Mouse (Mus musculus): ENCODE data around the gene Cry2.
A peak's percentile ranks its signal among the peaks of the same experiment; 100 is the strongest.

The Cry2 gene

DNA sequence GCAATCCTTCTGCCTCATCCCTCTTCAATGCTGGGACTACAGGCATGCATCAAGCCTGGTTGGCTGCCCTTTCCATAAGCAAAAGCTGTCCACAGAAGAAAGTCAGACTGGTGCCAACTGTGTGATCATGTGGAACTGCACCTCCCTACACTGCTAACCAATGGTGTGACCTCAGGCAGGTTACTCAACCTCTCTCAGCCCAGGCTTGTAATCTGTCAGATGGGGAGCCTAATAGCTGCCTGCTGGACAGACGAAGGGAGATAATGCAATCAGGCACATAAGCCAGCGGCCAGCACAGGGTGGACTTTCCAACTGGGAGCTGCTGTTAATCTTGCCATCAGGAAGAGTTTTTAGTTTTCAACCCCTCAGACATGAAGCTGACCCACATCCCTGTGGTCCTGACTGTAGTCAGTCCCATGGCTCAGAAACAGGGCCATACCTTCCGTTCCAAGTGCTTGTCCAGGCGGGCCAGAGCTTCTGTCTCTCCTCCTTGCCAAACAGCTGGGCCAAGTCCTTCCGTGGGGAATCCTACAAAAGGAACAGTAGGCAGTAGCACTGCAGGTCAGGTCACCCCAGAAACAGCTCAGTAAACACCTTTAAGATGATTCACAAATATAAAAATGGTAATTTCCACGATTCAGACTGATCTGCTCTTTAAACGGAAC is 12.0 kb downstream of the Cry2 start:
- DNase-seq = no peak

DNA sequence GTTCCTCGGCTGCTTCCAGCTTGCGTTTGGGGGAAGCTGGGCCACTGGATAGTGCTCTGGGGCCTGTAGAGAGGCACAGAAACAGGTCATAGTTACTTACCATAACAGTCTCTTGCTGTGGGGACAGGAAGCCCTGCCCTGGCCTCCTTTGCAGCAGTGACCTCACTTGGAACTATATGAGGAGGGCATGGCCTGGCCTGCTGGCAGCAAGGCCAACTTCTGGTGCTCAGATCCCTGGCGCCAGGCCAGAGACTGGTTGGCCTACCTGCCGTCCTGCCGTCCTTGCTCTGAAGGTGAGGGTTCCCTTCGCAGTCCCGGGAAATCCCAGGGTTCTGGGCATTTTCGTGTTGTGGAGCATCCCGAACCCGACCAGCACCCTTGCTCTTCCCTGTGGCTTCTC is 22.1 kb downstream of the Cry2 start:
- DNase-seq = peak; percentile 79 to 85

DNA sequence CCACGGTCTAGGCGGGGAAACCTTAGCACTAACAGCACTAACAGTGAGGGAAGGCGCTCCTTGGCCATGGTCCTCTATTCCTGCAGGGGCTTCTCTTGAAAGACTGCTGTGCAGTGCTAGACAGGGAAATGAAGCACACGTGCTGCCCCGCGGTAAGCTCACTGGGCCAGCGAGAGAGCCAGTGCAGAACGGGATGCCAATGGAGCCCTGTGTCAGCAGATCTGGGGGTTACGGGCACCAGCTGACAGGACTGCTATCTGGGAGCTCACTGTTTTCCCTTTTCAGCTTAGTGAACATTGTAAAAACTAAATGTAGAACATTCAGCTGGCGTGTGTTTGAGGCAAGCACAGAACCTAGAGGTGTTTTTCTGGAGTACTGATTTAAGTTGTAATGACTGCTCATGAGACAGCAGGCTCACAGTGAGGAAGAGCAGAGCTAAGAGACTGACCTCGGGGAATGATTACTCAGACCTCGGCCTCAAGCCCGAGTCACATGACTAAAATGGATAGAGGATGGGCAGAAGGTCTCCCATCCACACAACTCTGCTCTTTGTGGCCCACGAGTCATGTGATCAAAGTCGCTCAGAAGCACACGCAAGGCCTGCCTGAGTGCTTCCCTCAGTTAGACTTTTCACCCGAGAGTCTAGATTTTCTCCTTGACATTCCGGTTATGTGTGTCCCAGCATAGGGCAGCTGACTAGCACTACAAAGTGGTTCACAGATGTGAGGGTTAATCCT is 25.4 kb downstream of the Cry2 start:
- no peak for DNase-seq

DNA sequence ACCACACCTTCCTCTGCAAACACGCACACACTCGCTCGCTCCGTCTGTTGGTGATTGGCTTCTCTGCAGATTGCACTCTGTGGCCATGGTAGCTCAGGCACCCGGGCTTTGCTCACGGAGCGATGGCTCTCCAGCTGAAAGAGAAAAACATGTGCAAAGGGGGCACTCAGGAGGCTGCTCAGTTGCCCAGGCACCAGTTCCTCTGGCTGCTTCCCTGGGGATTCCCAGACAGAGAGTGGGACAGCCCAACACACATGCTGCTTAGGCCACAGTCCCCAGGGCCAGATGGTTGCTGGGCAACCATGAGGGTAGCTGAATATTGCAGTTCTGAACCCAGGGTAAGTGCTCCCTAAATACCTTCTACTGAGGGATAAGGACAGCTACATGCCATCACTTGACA is 28.2 kb downstream of the Cry2 start:
- DNase-seq = no peak

DNA sequence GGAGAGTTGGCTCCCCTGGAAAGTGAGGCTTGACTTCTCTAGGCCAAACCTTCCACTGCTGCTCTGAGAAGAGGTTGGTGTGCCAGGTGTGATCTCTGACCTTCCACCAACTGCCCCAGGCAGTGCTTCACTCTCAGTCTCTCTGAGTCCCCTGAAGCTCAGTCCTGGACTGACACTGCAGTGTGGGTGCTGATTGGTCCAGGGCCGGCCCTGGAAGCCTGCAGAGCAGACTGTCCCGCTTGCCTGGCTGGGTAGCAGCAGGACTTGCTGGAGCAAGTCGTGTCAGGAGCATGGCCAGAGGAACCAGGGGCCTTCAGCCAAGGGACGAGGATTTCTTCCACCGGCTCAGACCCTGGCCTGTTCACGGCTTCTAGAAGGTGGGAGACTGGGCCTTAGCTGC is 29.1 kb downstream of the Cry2 start:
- DNase-seq = peak in 1 of 2 experiments; percentile 40

DNA sequence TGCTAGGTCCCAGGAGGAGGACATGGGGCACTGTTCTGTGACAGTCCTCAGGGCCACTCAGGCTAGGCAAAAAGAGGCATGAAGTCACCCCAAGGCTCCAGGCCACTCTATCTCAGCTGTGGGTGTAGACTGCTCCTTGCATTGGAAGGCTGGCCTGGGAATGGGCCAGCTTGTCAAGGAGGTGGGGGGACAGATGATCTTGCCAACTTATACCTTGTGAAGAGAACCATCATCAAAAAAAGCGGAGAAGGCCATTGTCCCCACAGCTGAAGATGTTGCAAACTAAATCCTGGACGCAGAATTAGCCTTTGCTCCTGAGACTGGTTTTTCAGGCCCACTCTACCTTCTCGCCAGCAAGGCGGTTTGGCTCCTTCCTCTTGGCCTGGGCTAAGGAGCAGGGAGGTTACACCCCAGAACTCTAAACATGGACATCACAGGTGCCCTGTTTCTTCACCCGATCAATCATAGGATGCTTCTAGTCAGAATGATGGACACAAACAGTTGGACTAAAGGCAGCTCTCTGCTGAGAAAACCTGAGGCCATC is 30.0 kb downstream of the Cry2 start:
- DNase-seq = no peak

DNA sequence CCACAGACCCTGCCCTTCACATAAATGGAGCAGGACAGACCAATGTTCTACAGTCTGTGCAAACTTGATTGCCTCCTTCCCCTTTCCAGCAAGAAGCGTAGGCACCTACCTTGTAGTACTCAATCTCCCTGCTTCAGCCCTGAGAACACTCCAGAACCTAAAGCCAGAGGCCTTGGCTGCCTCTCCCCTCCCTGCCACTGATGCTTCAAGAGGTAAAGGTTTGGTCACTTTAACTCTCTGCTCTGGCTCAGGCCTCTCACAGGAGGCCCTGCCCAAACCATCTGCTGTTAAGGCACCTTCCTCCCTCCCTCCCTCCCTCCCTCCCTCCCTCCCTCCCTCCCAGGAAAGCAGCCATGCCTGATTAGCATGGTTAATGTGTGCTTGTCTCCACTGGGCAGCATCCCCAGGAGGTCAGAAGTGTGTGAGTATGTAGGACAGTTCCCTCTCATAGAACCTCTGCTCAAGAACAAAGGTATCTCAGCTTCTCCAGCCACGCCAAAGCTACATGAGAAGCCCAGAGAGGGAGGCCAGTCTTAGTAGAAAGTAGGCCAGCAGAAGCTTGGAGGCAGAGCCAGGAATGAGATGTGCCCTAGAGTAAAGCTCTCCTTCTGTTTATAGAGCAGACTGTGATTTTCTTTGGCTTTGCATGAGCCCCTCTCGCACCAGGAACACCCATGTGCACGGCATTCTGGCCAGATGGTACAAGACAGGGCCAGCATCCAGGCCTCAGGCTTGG is 31.1 kb downstream of the Cry2 start:
- peak; percentile 82 to 84 for DNase-seq

DNA sequence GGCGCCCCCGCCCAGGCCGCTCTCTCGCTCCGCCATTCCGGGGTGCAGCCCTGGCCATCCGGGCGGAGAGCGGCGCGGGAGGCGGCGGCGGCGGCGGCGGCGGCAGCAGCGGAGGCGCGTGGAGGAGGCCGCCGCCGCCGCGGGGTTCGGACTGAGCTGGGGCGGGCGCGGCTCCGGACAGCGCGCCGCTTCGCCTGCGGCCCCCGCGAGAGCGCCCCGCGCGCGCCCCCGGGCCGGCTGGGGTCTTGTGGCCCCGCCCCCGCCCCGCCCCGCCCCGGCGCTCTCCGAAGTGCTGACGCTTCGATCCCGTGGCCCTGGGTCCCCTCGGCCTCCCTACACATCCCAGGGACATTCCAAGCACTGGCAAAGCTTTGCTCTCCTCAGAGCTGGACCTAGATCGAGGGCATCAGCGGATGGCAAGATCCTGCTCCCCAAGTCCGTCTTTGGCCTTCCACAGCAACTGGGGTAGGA is 32.7 kb downstream of the Cry2 start, which contains the start of gene Mapk8ip1:
Gene Mapk8ip1, minus strand, starts transcription at position 173 of the 471 bp plus-strand sequence.
- DNase-seq = peak; percentile 66 to 71

DNA sequence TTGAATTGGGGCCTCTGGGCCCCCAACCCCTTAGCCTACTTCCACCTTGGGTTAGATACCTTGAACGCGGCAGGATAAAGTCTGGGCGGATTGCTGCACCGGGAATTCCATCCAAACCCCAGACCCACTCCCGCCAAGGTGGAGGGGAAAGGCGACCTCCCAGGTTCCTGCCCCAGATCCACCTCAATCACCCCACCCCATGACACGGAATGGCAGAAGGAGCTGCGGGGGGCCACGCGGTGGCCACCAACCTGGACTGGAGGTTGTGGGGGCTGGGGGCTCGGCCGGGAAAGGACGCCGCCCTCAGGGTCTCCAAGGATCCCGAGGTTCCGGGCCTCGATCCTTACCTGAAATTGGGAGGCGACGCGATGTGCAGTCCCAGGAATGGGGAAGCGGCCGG is 33.2 kb downstream of the Cry2 start:
- DNase-seq = peak in 1 of 2 experiments; percentile 49

DNA sequence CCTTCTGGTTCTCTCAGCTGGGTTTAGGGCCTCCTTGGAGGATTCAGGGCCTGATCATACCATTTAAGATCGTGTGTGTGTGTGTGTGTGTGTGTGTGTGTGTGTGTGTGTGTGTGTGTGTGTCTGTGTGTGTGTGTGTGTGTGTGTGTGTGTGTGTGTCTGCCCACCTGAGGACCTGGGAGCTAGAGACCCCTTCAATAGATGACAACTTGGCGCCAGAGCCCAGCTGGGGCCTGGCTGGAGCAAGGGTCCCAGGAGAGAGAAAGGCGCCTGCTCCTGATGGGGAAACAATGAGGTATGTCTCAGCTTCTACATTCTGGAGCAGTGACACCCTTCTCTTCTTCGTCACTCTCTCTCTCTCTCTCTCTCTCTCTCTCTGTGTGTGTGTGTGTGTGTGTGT is 34.0 kb downstream of the Cry2 start:
- DNase-seq = peak in 1 of 2 experiments; percentile 32

DNA sequence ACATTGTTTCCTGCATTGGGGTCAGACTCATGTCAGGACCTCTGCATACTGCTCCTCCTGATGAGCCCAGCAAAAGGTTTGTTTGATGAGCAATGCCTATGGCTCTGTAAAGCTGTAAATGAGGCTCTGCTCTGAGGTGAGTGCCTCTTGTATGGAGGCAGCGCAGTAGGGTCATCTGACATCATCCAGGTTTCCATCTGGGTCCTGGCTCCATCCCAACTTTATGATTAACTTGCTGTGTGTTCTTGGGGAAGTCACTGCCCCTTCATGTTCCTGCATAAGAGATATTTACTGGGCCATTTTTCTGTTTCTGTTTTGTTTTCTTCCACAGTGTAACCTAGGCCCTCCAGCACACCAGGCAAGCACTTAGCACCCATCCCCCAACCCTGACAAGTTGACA is 36.4 kb downstream of the Cry2 start:
- peak in 1 of 2 experiments; percentile 52 for DNase-seq

DNA sequence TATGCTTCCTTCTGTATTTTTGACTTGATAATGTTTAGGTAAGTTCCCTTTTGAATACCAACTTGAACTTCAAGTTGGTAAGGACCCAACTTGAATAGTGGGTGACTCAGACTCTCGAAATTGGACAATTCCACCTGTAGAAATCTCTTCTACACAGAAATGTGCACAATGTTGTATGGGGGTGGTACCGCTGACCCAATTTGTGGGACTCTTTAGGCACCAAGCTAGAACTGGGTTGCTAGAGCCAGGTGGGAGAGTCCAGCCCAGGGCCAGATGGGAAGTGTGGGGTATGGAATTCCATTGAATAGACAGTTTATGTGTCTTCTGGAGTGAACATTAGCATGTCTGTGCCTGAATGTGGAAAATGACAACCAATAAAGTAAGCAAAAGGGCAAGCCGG is 38.3 kb downstream of the Cry2 start:
- DNase-seq = no peak

DNA sequence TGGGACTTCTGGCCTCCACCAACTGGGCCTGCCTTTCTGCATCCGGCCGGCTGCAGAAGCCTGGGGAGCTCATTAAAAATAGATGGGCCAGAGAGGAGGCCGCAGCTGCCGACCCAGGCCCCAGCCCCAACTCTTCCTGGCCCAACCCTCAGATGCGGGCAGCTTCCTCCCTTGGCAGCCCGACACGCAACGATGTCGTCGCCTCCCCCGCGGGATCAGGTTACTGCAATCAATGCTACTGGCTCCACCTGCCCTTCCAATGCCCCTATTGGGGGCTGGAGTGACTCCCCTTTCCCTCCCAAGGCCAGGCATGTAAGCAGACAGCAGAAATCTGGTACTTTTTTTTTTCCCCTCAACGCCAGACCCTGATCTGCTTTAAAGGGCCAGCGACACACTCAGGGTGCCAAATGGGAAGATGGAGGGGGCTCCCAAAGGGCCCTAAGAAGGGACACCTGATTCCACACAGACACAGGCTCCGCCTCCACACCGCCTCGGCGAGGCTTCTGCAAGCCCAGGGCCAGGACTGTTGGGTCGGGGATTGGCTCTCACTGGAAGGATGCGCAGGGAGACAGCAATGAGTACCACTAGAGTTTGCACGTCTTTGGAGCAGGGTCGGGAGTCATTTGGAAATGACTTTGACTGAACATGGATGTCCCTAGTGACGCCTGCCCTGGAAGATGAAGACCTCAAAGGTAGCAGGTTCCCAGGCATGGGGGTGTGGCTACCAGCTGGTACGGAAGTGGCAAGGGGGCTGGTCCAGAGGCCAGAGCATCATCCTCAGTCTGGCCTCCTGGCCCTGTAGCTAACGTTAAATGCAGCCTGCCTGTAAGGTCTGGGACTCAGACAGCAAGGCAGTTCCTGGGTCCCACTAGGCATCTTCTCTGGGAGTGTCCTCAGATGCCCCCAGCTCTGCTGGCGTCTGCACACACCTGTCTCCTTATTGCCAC is 41.3 kb downstream of the Cry2 start:
- DNase-seq = peak in 1 of 2 experiments; percentile 39

DNA sequence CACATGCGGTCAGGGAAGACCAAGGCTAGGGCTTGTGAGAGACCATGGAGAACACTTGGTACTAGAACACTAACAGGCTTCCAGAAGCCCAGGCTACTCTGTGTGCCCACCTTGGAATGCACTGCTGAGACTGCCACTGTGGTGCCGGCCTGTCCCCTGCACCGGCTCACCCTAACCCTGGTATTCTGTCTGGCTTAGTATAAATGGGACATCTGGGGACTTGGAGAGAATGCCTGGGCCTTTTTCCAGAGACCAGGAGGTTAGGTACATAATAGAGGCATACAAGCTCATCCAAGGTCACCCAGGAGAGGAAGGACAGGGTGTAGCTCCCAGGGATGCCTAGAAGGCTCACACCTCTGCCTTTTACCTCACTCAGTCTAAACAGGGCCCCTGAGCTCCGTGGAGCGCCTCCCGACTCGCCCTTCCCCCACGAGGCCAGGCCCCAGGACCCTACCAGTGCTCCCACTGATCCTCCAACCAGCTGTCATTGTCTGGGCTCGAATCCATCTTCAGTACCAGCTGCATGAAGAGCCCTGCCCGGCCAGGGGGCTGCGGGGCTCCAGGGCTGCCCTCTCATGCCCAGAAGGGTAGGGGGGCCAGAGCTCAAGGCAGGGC is 42.0 kb downstream of the Cry2 start:
- DNase-seq = no peak

DNA sequence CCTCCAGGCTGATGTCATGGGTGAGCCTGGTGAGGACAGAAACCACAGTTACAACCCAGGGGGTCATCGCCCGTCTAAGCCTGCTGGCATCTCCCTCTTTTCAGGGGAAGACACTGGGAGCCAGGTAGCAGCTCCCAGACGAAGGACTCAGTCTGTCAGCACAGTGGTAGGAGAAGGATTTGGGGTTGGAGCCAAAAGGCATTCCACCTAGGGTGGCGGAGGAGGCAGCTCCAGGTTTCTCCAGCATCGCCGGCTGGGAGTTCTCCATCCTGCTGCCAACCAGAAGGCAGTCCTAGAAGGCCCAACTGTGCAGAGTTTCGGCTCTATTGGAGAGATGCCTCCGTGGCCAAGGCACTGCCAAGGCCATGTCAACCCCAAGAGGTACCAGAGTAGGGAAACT is 42.7 kb downstream of the Cry2 start:
- DNase-seq = peak in 1 of 2 experiments; percentile 54

DNA sequence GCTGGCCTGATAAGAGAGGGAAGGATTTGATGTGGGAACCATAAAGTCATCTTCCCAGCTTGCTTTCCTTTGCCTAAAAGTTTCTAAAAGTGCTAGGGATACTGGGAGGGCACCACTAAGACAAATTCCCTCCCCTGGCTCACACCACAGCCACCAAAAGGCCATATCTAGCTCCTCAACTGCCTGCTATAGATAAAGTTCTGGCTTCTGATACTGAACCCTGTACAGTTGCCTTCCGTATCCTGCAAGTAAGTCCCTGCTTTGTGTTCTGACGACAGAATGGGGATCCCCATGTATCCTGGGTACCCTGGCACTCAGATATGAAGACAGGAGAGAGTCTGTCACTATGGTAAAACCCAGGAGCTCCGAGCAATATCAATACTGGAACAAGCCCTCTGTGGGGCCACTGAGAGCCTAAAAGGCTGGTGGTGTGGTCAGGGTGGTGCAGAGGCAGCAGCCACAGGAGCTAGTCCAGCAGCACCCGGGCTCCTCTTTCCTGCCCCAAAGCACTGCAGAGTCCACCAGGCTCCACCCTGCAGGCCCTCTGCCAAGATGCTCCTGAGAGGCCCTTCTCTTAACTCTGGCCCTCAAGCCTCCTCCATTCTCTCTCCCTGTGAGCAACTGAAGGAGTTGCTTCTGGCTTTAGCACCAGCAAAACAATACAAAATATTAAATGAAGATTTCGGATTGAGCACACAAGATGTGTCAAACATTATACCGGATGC is 43.5 kb downstream of the Cry2 start:
- DNase-seq = peak in 1 of 2 experiments; percentile 61

DNA sequence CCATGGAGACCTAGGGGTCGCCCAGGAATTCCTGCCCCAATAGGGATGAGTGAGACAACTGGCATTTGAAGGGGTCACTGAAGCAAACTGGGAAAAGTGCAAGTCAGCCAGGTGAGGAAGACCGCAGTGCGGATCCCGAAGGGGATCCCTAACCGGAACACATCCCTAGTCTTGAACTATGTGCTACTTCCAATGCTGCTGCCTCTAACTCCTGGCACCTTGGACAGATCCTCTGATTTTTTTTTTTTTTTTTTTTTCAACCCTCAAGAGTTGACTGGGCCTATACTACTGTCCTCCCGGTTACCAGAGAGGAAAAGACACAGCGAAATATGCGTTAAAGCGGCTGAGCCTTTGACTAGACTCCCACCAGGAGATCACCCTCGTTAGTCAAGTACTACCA is 44.2 kb downstream of the Cry2 start:
- no peak for DNase-seq

DNA sequence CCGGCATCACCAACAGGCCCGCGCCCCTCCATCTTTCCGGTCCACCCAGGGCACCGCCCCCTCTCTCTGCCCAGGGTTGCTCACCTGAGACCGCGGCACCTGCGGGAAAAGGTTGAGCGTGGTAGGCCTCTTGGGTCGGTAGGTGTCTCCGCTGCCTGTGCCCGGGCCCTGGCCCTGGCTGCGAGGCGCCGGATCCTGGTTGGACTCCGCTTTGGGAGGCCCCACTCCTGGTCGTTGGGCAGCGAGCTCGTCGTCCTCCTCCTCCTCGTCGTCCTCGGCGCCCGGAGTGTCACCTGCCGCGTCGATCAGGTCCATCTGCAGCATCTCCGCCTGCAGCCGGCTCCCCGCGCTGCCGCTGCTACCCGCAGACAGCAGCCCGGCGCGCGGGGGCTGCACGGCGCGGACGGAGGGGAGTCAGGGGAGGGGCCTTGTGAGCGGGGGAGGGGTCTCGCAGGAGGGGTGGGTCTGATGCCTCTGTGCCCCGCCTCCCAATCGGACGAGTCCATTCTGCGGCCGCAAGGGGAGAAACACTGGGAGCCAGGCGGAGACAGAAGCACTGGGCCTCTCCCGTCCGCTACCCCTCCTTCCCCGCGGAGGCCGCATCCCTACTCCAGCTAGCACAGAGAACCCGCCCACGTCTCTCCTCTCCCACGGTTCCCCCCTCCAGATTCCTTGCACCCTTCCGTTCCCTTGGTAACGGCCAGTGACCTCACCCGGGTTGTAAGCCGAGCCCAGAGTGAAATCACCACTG is 44.8 kb downstream of the Cry2 start:
- peak; percentile 77 to 86 for DNase-seq

DNA sequence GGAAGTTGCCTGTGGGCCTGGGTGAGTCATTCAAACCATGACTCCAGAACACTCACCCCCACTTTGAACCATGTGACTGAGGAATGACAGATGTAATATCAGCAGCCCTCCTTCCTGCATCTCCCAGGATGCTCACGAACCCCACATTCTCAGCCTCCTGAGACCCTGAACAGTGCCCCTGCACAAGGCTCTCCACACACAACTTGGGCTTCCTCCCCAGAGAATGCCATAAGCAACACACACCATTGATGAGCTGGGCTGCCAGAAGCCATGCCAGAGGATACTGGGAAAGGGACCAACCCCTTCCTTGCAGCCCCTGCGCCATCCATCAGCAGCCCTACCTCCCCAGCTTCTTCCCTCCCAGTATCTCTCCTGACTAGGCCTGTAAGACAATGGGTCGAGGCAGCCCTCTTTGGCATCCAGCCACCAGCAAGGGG is 45.7 kb downstream of the Cry2 start:
- DNase-seq = no peak

DNA sequence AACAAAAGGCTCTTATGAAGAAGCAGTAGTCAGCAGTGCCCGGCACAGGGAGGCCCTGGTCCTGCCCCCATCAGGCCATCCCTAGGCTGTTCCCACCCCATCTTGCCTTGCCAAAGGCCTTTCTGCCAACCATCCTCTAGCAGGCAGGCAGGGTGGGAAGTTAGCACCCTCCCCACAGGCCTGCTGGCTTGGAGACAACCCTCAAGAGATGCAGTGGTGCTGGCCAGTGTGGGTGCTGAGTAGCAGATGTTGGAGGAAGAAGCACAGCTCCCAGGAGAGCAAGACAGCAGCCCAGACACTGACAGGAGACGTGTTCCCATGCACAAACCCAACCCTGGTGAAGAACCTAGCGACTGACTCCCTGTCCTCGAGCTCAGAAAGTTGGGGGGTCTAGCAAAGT is 46.2 kb downstream of the Cry2 start:
- no peak for DNase-seq

Data from cerebellum, postnatal 36 days (tissue).